Mouse (Mus musculus) adrenal gland, postnatal 0 days (tissue): ENCODE data around the gene Olfr1116. TPM values are rescaled to one million over a fixed set of nuclear protein-coding genes. Genes with fewer than 3 reads are reported as not detected.

Source experiments
- microRNA-seq: library from miRNA; unstranded; fragments of <30 nt; microRNA quantifications from one replicate; pipeline ENCODE4, GENCODE M21; 2016; ENCODE audit warnings: borderline replicate concordance; ENCODE audit not compliant: insufficient number of aligned reads
- polyA plus RNA-seq: library from polyadenylated mRNA; unstranded; fragments of >200 nt; fragmentation: Nextera tagmentation; extraction: Ambion mirVana; gene quantifications from 2 replicates; pipeline ENCODE4 v1.2.1, GENCODE M21; 2015

Olfr1116 gene
- polyA plus RNA-seq = not detected in 2 replicates

DNA sequence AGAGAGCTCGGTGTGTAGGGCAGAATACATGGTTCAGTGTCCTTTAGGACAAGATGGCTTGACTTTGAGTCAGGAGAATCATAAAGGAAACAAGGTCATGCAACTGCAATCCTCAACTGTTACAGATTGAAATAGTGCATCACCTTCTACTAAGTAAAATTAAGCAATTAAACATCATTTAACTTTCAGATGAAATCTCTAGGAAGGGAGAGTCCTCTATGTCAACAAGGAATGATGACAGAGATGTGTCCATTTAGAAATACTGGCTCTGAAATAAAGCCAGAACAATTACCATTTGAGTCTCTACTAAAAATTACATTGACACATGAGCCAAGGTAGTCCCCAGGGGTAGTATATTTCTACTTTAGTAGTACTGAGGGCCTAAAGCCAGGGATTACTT, at the start of gene Olfr1116:
Gene Olfr1116, plus strand, starts transcription at position 301 of the 400 bp plus-strand sequence.

DNA sequence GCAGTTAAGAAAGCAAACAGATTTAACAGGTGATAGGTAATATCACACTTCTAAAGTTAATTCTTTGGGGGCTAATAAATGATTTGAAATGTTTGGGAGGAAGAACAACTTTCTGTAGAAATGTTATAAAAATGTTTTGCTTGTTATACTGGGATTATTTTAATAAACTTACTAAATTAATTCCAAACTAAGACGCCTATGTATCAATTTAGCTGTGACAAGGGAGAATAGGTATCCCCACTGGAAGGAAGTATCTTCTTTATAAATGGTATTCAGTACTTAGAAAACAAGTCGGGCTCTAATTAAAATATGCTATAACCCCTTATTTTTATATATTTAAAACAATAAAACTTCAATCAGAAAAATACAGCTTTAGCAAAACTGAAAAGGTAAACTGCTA, 19.6 kb upstream of the Olfr1116 start, which contains the start of gene Olfr1115:
Gene Olfr1115, plus strand, starts transcription at position 301 of the 400 bp plus-strand sequence.

DNA sequence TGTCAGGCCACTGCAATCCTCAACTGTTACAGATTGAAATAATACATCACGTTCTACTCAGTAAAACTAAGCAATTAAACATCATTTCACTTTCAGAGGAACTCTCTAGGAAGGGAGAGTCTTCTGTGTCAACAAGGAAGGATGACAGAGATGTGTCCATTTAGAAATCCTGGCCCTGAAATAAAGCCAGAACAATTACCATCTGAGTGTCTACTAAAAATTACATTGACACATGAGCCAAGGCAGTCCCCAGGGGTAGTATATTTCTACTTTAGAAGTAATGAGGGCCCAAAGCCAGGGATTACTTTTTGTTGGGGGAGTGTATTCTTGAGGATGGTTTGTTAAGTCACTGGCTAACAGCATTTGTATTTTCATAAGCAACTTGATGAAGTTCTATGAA, 39.9 kb downstream of the Olfr1116 start, which contains the start of gene Olfr1118:
Gene Olfr1118, plus strand, starts transcription at position 301 of the 400 bp plus-strand sequence.

Small RNA genes within 50 kb of the gene (microRNA-seq; reads per million reads assigned to microRNA genes)
- not detected for gene Gm27438

Other genes starting within 250 kb of the Olfr1116 start
- not detected in 2 replicates for gene Olfr1104, start 240.5 kb upstream of the Olfr1116 start, polyA plus RNA-seq
- gene Olfr1105, start 231.0 kb upstream of the Olfr1116 start, polyA plus RNA-seq = not detected in 2 replicates
- gene Olfr1106, start 215.3 kb upstream of the Olfr1116 start, polyA plus RNA-seq = not detected in 2 replicates
- not detected in 2 replicates for gene Olfr1107, start 191.7 kb upstream of the Olfr1116 start, polyA plus RNA-seq
- not detected in 2 replicates for gene Olfr1109, start 171.5 kb upstream of the Olfr1116 start, polyA plus RNA-seq
- gene Olfr259, start 153.0 kb upstream of the Olfr1116 start, polyA plus RNA-seq = not detected in 2 replicates
- not detected in 2 replicates for gene Olfr1110, start 127.2 kb upstream of the Olfr1116 start, polyA plus RNA-seq
- gene Olfr1111, start 114.9 kb upstream of the Olfr1116 start, polyA plus RNA-seq = not detected in 2 replicates
- gene Olfr1112, start 79.7 kb upstream of the Olfr1116 start, polyA plus RNA-seq = not detected in 2 replicates
- not detected in 2 replicates for gene Olfr1113, start 58.6 kb upstream of the Olfr1116 start, polyA plus RNA-seq
- not detected in 2 replicates for gene Olfr1115, start 19.5 kb upstream of the Olfr1116 start, polyA plus RNA-seq
- gene Olfr1118, start 40.0 kb downstream of the Olfr1116 start, polyA plus RNA-seq = not detected in 2 replicates
- gene Olfr1120, start 87.3 kb downstream of the Olfr1116 start, polyA plus RNA-seq = not detected in 2 replicates
- gene Olfr1121, start 102.4 kb downstream of the Olfr1116 start, polyA plus RNA-seq = not detected in 2 replicates
- not detected in 2 replicates for gene Olfr1122, start 118.3 kb downstream of the Olfr1116 start, polyA plus RNA-seq
- gene Olfr1123, start 149.1 kb downstream of the Olfr1116 start, polyA plus RNA-seq = not detected in 2 replicates
- 0.08 TPM in 1 of 2 replicates, not detected in the other for gene Olfr1124, start 162.7 kb downstream of the Olfr1116 start, polyA plus RNA-seq
- not detected in 2 replicates for gene Olfr1126, start 186.4 kb downstream of the Olfr1116 start, polyA plus RNA-seq
- gene Pramel7, start 229.6 kb downstream of the Olfr1116 start, polyA plus RNA-seq = not detected in 2 replicates
- gene Pramel6, start 239.0 kb downstream of the Olfr1116 start, polyA plus RNA-seq = not detected in 2 replicates